Mouse (Mus musculus) cortical plate, adult 2 months (tissue): ENCODE measurements around the gene Kif18a. TPM values are rescaled to one million over a fixed set of nuclear protein-coding genes. Genes with fewer than 3 reads are reported as not detected.

Source experiments
- H3K27ac ChIP-seq: fragments of 200-500 bp; 2 replicates; pipeline ENCODE4 v1.5.1; 2012; ENCODE audit warnings: low read length, control low read depth, inconsistent platforms; ENCODE audit not compliant: insufficient read depth
- H3K4me1 ChIP-seq: fragments of 200-500 bp; 2 replicates; pipeline ENCODE4 v1.6.1; 2011; ENCODE audit warnings: low read length; ENCODE audit not compliant: control insufficient read depth, insufficient read depth
- H3K4me3 ChIP-seq: fragments of 200-500 bp; 2 replicates; pipeline ENCODE4 v1.5.1; 2011; ENCODE audit warnings: mild to moderate bottlenecking, low read length, control low read depth; ENCODE audit not compliant: insufficient read depth
- CTCF ChIP-seq: fragments of 200-500 bp; IDR thresholded peaks from 2 replicates; pipeline ENCODE4 v1.5.1; 2011; ENCODE audit warnings: mild to moderate bottlenecking, control low read depth, low read length; ENCODE audit not compliant: insufficient read depth; ENCODE audit errors: extremely low read depth
- POLR2A ChIP-seq: fragments of 200-500 bp; IDR thresholded peaks from 2 replicates; pipeline ENCODE4 v1.6.1; 2011; ENCODE audit warnings: mild to moderate bottlenecking, low read length, control low read depth; ENCODE audit not compliant: insufficient read depth; ENCODE audit errors: extremely low read depth
- polyA plus RNA-seq: library from polyadenylated mRNA; depleted of rRNA; stranded (reverse); fragments of >200 nt; gene quantifications from 2 replicates; pipeline ENCODE4 v1.2.3, GENCODE M21; 2012; rRNA removed

Gene Kif18a
- polyA plus RNA-seq = 0.40 and 0.81 TPM in 2 replicates

DNA sequence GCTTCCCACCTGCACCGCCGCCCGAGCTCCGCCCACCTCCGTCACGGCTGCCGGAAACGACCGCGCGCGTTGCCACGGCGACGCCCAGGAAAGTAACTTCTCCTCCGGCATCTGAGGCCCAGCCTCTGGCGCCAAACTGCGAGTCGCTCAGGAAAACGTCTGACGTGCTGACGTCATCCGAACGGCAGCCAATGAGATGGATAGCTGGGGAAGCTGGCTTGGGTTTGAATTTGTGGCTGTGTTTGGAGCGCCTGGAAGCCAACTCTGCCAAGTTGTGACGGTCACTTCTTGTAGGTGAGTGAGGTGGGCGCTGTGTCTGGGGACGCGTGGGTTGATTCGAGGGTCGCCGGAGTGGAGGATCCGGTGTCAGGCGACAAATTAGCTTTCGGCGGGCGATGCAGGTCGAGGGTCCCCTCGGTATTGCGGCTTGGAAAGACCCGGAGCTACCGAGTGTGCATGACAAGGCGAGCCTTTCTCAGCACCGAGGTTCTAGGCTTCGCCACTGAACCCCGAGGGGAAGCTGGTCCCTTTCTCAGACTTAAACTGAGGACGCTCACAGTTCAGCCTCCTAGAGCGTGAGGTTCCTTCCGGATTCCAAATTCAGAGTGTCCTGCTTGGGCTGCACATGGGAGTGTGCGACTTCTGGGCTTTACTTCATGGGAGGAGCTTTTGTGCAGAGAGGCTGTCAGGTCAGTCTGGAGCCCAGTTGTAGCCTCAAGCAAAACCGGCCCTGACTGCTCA, at the start of gene Kif18a, which contains the start of gene Mettl15:
Gene Kif18a, plus strand, starts transcription at position 139 of the 741 bp plus-strand sequence.
Gene Mettl15, minus strand, starts transcription at position 149 of the 741 bp plus-strand sequence.
- TF ChIP-seq POLR2A (peak; percentile 80; the same call in 1 of the 2 replicates), CTCF (no peak)
- H3K4me1 ChIP-seq = no peaks in the 10 kb centered on the region; the same call in 1 of the 2 replicates
- peak within 1 kb of the TSS; percentile 63 for H3K4me3 ChIP-seq
- no peak within 1 kb of the TSS for H3K27ac ChIP-seq

GRCm38 (mm10) chr2:109233876-109234275, 46.7 kb upstream of the Kif18a start:
- H3K4me1 ChIP-seq = no peaks in the 10 kb centered on the region
- no peak overlapping the region for H3K4me3 ChIP-seq
- H3K27ac ChIP-seq = no peak overlapping the region
- no peak for TF ChIP-seq CTCF
- TF ChIP-seq POLR2A = no peak

- Histone ChIP-seq H3K4me1 (no peaks in the 10 kb centered on the region), H3K4me3 (no peak overlapping the region), H3K27ac (no peak overlapping the region)
- TF ChIP-seq POLR2A = no peak
These were observed 44.8 kb upstream of the Kif18a start for GRCm38 (mm10) chr2:109235741-109236140.

- H3K4me1 ChIP-seq = no peaks in the 10 kb centered on the region
- TF ChIP-seq POLR2A (no peak), CTCF (no peak)
- no peak overlapping the region for H3K27ac ChIP-seq
- H3K4me3 ChIP-seq = no peak overlapping the region
These were observed 38.6 kb upstream of the Kif18a start for GRCm38 (mm10) chr2:109241947-109242346.

- TF ChIP-seq POLR2A (no peak), CTCF (no peak)
- no peak overlapping the region for H3K4me3 ChIP-seq
- H3K4me1 ChIP-seq = no peaks in the 10 kb centered on the region
- H3K27ac ChIP-seq = no peak overlapping the region
These were observed 17.8 kb upstream of the Kif18a start for GRCm38 (mm10) chr2:109262779-109263178.

DNA sequence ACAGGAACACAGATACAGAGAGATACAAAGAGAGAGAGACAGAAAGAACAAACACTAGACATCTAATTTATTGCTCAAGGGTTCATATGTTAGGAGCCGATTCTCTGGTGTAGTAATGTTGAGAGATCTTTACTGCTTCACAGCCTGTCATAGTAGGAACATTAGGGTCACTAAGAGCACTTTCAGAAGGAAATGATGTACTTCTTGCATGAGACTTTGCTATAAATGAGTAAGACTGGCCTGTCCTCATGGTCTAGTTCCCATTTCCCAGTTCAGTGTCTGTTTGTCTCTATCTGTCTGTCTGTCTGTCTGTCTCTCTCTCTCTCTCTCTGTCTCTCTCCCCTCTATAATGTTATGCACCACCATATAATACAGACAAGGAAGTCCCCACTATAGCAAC, 7.4 kb upstream of the Kif18a start:
- no peak overlapping the region for H3K27ac ChIP-seq
- H3K4me3 ChIP-seq = no peak overlapping the region
- no peak for TF ChIP-seq CTCF
- no peak for TF ChIP-seq POLR2A
- no peaks in the 10 kb centered on the region; the same call in 1 of the 2 replicates for H3K4me1 ChIP-seq

- Histone ChIP-seq H3K27ac (no peak overlapping the region), H3K4me3 (peak overlapping the region; percentile 59), H3K4me1 (no peaks in the 10 kb centered on the region; the same call in 1 of the 2 replicates)
- no peak for TF ChIP-seq POLR2A
- no peak for TF ChIP-seq CTCF
These were observed 2.9 kb upstream of the Kif18a start for GRCm38 (mm10) chr2:109277593-109277992.

DNA sequence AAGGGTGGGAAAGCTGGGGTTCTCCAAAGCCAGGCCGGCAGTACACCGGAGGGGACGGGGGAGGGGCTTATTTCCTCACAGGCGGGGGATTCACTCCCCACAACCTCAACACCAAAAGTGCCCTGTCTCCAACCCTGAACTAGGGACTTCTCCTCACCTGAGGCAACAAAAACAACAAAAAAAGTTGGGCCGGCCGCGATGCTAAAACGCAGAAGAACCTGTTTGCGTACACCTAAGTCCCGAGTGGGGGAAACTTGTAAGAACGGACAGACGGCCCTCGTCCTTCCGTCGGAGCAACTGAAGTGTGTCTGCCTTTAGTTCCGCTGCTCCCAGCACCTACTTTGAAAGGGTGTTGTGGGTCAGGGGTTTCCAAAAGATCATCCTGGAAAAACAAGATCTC, 2.5 kb upstream of the Kif18a start:
- H3K27ac ChIP-seq = no peak overlapping the region
- peak; percentile 60 for TF ChIP-seq POLR2A
- TF ChIP-seq CTCF = no peak
- no peaks in the 10 kb centered on the region; the same call in 1 of the 2 replicates for H3K4me1 ChIP-seq
- H3K4me3 ChIP-seq = peak overlapping the region; percentile 59

GRCm38 (mm10) chr2:109280272-109280599, 302 bp upstream of the Kif18a start:
- Histone ChIP-seq H3K27ac (no peak overlapping the region), H3K4me1 (no peaks in the 10 kb centered on the region; the same call in 1 of the 2 replicates), H3K4me3 (peak overlapping the region; percentile 63)
- TF ChIP-seq POLR2A (no peak; the same call in 1 of the 2 replicates), CTCF (no peak)

GRCm38 (mm10) chr2:109281341-109281690, 778 bp downstream of the Kif18a start:
- no peaks in the 10 kb centered on the region; the same call in 1 of the 2 replicates for H3K4me1 ChIP-seq
- TF ChIP-seq POLR2A = no peak
- TF ChIP-seq CTCF = no peak
- no peak overlapping the region for H3K27ac ChIP-seq
- peak overlapping the region; percentile 63 for H3K4me3 ChIP-seq
